Mouse (Mus musculus) Patski (cell line): ENCODE measurements at regions not wholly inside any gene's neighbourhood (a gene's known extent, or its start where the extent isn't known, plus 50 kb on each side); places are given as distances from the start of the nearest gene placed in this dataset.
A peak's percentile ranks its signal among the peaks of the same experiment; 100 is the strongest.

Source experiments
- ATAC-seq: fragments of 100-300 bp; one replicate; pipeline ENCODE4 v1.8.0; 2021
- CTCF ChIA-PET: fragments of 350-600 bp; sonication (Branson Sonifier 250); formaldehyde crosslinking; loops from one replicate; lab custom pipeline; 2022; ENCODE audit warnings: inconsistent platforms; lab: Charles Lee
- POLR2A ChIA-PET: fragments of 350-600 bp; sonication (Branson Sonifier 250); formaldehyde crosslinking; loops from one replicate; lab custom pipeline; 2022; ENCODE audit warnings: antibody characterized with exemption, inconsistent platforms; lab: Charles Lee
- DNase-seq: peaks from one replicate; pipeline ENCODE4 v3.0.0-alpha.2; 2011; ENCODE audit warnings: low read depth, low spot score
- H3K27me3 ChIP-seq: fragments of 371-371 bp; one replicate; pipeline ENCODE4 v1.5.1; 2021
- CTCF ChIP-seq: fragments of 100-300 bp; IDR thresholded peaks from one replicate; pipeline ENCODE4 v1.5.1; 2021
- in situ Hi-C: fragments of 300-500 bp; cut with MboI; formaldehyde crosslinking; loops from 3 replicates; pipeline ENCODE4 v1.11.1; 2018; ENCODE audit warnings: low pct_unique_long_range_greater_than_20kb, mixed read lengths

DNA sequence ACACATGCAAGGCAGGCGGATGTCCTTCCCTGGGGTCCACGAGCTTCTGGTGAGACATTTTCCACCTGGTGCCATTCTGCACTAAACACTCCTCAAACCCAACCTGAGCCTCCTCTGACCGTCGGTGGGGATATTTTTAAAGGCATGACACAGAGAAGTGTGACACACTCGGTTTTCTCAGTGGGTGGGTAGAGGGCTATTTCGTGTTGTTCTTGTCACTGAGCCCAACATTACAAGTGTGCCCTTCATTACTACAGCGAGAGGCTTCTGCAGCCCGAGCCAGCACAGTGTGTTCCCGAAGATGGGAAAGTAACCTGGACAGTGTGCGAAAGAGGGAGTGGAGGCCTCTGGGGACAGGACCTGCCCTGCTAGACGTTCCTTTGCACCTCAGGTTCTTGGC lies 171.0 kb upstream of the Sox9 start:
- H3K27me3 ChIP-seq = peaks cover 2% of the 10 kb centered on the region
- in situ Hi-C loops = no loop called here
- POLR2A ChIA-PET = no interaction called here
- no peak for DNase-seq
- no peak for TF ChIP-seq CTCF
- CTCF ChIA-PET = no interaction called here
- ATAC-seq = no peak

DNA sequence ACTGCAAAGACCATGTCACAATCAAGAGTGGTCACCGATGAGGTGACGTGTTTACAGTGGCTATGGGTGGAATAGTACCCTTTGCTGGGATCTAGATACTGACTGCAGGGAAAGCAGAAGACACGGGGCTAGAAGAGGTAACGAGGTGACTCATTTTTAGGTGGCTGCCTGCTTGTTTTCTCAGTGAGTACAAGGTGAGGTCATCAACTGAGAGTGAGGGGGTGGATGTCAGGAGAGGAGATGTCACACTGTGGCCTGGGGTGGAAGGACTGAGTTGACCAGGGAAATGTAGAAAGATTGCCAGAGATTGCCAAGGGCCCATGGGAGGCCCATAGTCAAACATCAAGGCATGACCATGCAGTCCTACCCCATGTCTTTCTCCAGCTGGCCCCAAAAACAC lies 166.4 kb upstream of the Sox9 start:
- CTCF ChIA-PET = no interaction called here
- no peak for TF ChIP-seq CTCF
- ATAC-seq = no peak
- H3K27me3 ChIP-seq = peaks cover 2% of the 10 kb centered on the region
- DNase-seq = no peak
- POLR2A ChIA-PET = no interaction called here
- in situ Hi-C loops = no loop called here

DNA sequence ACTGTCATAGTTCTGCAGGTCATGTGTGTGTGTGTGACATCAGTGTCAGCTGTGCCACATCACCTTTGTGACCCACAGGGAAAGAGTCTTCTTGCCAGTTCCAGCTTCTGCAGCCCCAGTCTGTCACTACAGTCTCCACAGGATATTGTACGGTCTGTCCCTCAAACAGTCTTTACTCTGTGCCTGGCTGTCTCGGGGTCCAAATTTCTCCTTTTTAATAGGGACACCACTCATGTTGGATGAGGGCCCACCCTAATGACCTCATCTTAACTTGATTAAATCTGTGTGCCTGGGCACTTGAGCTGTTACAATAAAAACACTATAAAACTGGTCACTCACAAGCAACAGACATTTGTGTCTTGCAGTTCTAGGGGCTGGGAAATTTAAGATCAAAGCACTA lies 165.1 kb upstream of the Sox9 start:
- ATAC-seq = no peak
- ChIA-PET POLR2A (no interaction called here), CTCF (no interaction called here)
- no peak for DNase-seq
- H3K27me3 ChIP-seq = no peaks in the 10 kb centered on the region
- TF ChIP-seq CTCF = no peak
- in situ Hi-C loops = no loop called here

DNA sequence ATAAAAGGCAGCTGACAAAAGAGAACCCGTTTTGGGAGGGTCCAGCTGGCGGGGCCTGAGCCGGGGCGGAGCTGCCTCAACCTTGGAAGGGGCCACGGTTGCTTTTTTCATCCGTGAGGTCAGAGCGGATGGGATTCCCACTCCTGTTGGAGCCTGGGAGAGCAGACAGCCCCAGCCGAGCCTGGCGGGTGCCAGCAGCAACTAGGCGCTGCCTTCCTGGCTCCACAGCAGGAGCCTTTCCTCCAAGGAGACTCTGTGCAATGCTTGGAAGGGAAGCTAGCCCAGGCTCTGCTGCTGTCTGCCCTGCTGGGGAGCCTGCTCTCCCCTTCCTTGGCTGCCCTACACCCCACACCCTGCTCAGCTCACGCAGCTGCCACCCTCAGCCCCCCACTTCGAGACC lies 161.1 kb upstream of the Sox9 start:
- POLR2A ChIA-PET = no interaction called here
- no peak for TF ChIP-seq CTCF

DNA sequence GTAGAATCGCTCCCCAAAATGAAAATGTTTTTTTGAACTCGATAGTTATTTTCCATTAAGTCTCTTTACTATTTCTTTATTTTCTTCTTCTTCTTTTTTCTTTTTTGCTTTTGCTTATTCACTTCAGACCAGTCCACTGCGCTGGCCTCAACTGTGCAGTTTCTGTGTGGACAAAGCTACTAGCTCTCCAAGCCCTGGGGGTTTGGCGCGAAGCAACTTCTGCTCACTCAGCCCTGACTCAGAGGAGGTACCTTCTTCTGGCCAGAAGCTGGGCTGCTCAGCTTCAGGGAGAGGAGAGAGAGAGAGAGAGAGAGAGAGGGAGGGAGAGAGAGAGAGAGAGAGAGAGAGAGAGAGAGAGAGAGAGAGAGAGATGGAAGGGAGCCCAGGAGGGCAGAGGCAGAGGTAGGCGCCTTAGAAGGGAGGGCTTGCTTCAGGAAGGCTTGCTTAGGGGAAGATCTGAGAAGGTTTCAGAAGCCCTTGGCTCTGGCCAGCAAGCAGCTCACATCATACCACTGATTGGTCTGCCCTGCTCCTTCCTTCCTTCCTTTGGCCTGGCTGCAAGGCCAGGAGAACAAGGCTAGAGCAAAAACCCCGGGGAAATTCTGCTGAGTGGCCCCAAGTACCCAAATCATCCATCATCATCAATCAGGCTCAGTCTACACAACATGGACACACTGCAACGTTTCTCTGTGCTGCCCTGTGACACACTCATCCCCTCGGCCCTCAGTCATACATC lies 160.5 kb upstream of the Sox9 start:
- CTCF ChIA-PET = no interaction called here
- DNase-seq (peak; percentile 6), ATAC-seq (no peak)
- no peaks in the 10 kb centered on the region for H3K27me3 ChIP-seq
- POLR2A ChIA-PET = no interaction called here
- in situ Hi-C loops = no loop called here
- no peak for TF ChIP-seq CTCF

More for the DNA sequence above, 161.1 kb upstream of the Sox9 start:
- CTCF ChIA-PET = no interaction called here
- in situ Hi-C loops = no loop called here
- ATAC-seq (no peak), DNase-seq (no peak)
- no peaks in the 10 kb centered on the region for H3K27me3 ChIP-seq

DNA sequence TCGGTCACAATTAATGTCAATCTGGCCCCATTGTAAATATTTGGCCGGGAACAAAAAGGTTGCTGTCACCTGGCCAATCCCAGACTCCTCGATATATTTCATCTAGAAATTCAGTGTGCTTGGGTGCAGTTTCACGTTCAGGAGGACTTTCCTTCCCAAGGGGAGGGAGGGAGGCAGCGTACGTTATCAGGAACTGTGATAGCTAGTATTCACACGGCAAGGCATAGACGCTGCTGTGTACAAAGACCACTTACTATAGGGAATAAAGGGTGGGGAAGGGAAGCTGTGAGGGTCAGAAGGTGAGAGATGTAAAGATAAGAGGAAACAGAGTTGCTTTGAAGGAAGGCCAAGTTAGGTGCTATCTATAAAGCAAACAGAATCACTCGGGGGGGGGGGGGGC lies 132.7 kb upstream of the Sox9 start:
- CTCF ChIA-PET = no interaction called here
- no peak for DNase-seq
- no peaks in the 10 kb centered on the region for H3K27me3 ChIP-seq
- TF ChIP-seq CTCF = no peak
- in situ Hi-C loops = no loop called here
- POLR2A ChIA-PET = no interaction called here
- no peak for ATAC-seq

DNA sequence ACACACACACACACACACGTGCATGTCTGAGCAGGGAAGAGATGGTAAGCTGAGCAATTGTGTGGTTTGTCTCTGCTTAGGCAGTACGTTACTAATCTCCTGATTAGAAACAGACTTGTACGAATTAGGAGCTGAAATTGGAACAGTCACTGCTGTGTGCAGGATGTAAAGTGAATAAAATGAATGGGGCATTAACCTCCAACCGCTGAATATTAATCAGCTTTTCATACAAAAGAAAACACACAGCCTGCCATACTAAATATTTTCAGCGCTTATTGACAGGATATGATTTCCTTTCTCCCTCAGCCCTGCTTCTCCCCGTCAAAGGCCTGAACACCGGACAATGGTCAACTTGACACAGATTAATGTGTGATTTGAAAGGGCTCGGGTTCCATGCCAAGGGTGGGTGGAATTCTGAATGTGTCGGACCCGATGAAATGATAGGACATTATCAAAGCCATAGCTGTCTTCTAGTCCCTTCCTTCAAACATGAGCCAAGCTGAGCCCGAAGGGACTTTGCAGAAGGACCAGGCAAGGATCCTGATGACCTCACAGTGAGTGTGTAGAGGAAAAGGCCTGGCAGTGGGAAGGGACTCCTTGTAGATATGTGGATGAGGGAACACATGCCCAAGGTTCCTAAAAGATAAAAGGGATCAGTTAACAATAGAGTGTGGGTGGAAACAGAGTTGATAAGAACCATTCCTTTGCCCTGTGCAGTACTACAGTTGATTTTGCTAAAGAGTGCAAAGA lies 124.4 kb upstream of the Sox9 start:
- DNase-seq = no peak
- CTCF ChIA-PET = no interaction called here
- POLR2A ChIA-PET = no interaction called here
- no peak for TF ChIP-seq CTCF
- no peaks in the 10 kb centered on the region for H3K27me3 ChIP-seq
- no peak for ATAC-seq
- in situ Hi-C loops = no loop called here

DNA sequence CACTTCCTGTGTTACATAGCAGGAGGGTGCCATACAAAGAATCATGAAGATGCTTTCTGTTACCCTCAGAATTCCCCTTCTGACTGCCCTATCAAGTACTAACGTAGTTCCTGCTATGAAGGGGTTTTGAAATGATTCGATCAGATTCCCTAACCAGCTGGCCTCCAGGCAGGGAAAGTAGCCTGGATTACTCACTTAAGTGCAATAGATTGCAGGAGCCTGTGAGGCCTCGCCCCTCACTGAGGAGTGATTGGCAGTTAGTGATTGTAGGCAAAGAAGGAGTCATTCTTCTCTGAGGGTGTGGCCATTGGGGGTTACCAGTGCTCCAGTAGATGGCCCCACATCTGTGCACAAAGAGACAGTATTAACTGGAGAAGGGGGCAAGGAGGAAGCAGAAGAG lies 122.1 kb upstream of the Sox9 start:
- CTCF ChIA-PET = no interaction called here
- in situ Hi-C loops = no loop called here

DNA sequence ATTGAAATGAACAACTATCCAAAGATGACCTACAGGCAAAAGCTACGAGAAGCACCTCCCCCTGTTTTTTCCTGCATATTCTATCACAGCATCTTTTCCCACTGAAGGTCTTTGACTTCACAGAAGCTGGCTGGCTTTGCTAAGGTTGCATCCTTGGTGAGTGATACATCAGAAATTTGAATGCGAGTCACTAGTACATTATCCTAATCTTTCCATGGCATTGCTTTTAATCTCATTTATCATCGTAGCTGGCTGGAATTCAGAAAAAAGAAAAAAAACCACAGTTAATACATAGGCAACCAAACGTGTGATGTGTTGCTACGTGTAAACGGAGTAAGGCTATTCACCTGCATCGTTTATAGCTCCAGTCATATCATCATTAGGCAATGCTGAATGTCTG lies 120.6 kb upstream of the Sox9 start:
- in situ Hi-C loops = no loop called here
- ChIA-PET POLR2A (interaction anchor here (0.7 kb wide), 1 partner anchor 10 kb away, joined by 3 read pairs; no protein-coding TSS in a partner anchor), CTCF (interaction anchor here (1.1 kb wide), 1 partner anchor 10 kb away, joined by 3 read pairs; no protein-coding TSS in a partner anchor)
- no peak for ATAC-seq
- H3K27me3 ChIP-seq = no peaks in the 10 kb centered on the region
- no peak for DNase-seq
- TF ChIP-seq CTCF = no peak

More for the DNA sequence above, 122.1 kb upstream of the Sox9 start:
- POLR2A ChIA-PET = no interaction called here
- TF ChIP-seq CTCF = no peak
- DNase-seq (no peak), ATAC-seq (no peak)
- H3K27me3 ChIP-seq = no peaks in the 10 kb centered on the region

DNA sequence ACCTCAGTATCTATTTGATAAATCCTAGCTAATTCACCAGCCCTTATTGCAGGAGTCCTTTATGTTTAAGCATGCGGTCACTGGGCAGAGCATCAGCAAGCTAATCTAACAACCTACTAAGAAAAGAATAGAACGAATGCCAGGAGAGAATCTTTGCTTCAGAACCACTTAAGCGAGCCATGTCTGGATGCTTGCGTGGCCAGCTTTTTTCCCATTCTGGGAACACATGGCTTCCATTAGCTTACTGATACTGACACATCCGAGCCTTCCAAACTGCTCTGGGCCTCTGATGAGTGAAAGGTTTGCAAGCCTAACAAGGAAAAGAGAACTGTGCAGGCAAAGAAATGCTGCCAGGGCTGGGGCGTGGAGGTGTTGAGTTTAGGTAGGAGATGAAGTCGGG lies 114.7 kb upstream of the Sox9 start:
- ATAC-seq (no peak), DNase-seq (no peak)
- H3K27me3 ChIP-seq = peaks cover 6% of the 10 kb centered on the region
- POLR2A ChIA-PET = no interaction called here
- in situ Hi-C loops = no loop called here
- TF ChIP-seq CTCF = no peak
- CTCF ChIA-PET = no interaction called here

DNA sequence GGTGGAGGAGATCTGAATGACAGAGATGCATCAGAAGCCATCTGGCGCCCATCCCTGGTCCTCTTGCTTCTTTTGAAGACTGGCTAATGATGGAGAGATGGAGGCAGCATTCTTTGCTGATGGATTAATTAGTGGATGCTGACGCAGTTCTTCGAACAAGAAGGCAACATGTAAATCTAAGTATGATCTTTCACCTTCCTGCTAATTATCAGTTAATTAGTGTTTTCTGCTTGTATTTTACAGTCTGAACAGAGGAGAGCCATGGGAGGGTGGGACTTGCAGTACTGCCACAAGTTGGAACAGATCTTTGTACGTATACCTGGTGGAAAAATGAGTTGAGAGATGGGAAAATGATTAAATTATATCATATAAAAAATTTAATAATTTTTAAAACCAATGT lies 109.9 kb upstream of the Sox9 start:
- POLR2A ChIA-PET = interaction anchor here (1.0 kb wide), 1 partner anchor 11 kb away, joined by 3 read pairs; no protein-coding TSS in a partner anchor
- no peak for DNase-seq
- H3K27me3 ChIP-seq = no peaks in the 10 kb centered on the region
- ATAC-seq = no peak
- TF ChIP-seq CTCF = no peak
- in situ Hi-C loops = no loop called here
- CTCF ChIA-PET = no interaction called here
